Mouse (Mus musculus) intestine, embryonic 14.5 days (tissue): ENCODE measurements around the gene Ankrd33. TPM values are rescaled to one million over a fixed set of nuclear protein-coding genes. Genes with fewer than 3 reads are reported as not detected.

ENCODE experiments used
- ATAC-seq: fragments of 200-750 bp; cut with Nextera tagmentation; replicated peaks from 2 replicates; pipeline ENCODE4 v1.8.0; 2017; ENCODE audit warnings: low read depth, moderate number of reproducible peaks, moderate TSS enrichment, moderate library complexity; ENCODE audit not compliant: low FRiP score, low TSS enrichment
- DNase-seq: peaks from one replicate; pipeline ENCODE4 v3.0.0-alpha.2; 2018; ENCODE audit warnings: low spot score
- H3K27ac ChIP-seq: fragments of 300-500 bp; sonication (generic); 2 replicates; pipeline ENCODE4 v1.5.1; 2014; ENCODE audit warnings: low read depth, mild to moderate bottlenecking, control low read depth
- H3K27me3 ChIP-seq: fragments of 300-500 bp; sonication (generic); replicated peaks from 2 replicates; pipeline ENCODE4 v1.6.1; 2014; ENCODE audit warnings: low read length, control low read depth; ENCODE audit not compliant: control insufficient read depth, insufficient read depth
- H3K36me3 ChIP-seq: fragments of 300-500 bp; sonication (generic); 2 replicates; pipeline ENCODE4 v1.6.1; 2014; ENCODE audit warnings: low read length, control low read depth; ENCODE audit not compliant: control insufficient read depth, insufficient read depth
- H3K4me1 ChIP-seq: fragments of 300-500 bp; sonication (generic); replicated peaks from 2 replicates; pipeline ENCODE4 v1.6.1; 2014; ENCODE audit warnings: low read length, control low read depth, mixed read lengths; ENCODE audit not compliant: control insufficient read depth, insufficient read depth
- H3K4me2 ChIP-seq: fragments of 300-500 bp; sonication (generic); 2 replicates; pipeline ENCODE4 v1.6.1; 2014; ENCODE audit warnings: low read length
- H3K4me3 ChIP-seq: fragments of 300-500 bp; sonication (generic); 2 replicates; pipeline ENCODE4 v1.5.1; 2014; ENCODE audit warnings: low read depth, low read length, control low read depth, mixed read lengths
- H3K9ac ChIP-seq: fragments of 300-500 bp; sonication (generic); 2 replicates; pipeline ENCODE4 v1.6.1; 2014; ENCODE audit warnings: mild to moderate bottlenecking, low read length
- H3K9me3 ChIP-seq: fragments of 300-500 bp; sonication (generic); 2 replicates; pipeline ENCODE4 v1.6.1; 2016; ENCODE audit warnings: low read length, control low read depth; ENCODE audit not compliant: control insufficient read depth
- WGBS: fragments of 180-500 bp; shearing (Covaris S2); extraction: QIAGEN DNeasy Blood & Tissue Kit; methylation state at CpG from one replicate; pipeline ENCODE4 v1.1.7; 2014; 5-methylcytosine and 5-hydroxymethylcytosine counted together
- polyA plus RNA-seq: library from polyadenylated mRNA; unstranded; fragments of >200 nt; fragmentation: Nextera tagmentation; extraction: Ambion mirVana; gene quantifications from 2 replicates; pipeline ENCODE4 v1.2.1, GENCODE M21; 2014

The Ankrd33 gene
- polyA plus RNA-seq, 1 experiment from 2014 or later, result not detected

DNA sequence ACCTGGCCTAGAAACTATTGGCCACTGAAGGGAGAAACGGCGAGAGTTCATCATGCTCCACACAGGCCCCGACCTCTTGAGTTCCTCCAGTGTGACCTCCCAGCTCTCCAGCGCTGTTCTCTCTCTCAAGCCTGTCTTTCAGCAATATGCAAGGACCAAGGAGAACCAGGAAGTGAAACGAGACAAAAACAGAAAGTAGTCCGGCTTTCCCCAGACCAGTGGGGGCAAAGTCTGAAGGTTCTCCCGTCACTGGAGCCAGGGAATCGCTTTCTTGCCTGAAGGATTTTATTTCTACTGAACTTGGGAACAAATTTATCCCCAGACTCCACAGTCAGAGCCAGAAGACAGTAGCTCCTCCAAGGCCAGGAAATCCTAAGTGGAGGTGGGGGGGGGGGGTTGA, 29.2 kb downstream of the Ankrd33 start:
- Histone ChIP-seq H3K4me2 (peak overlapping the region; percentile 42), H3K36me3 (no peaks in the 10 kb centered on the region; the same call in 1 of the 2 replicates), H3K27me3 (no peaks in the 10 kb centered on the region), H3K9ac (no peak overlapping the region), H3K4me1 (peaks cover 58% of the 10 kb centered on the region), H3K27ac (peak overlapping the region; percentile 69), H3K9me3 (no peaks in the 10 kb centered on the region), H3K4me3 (no peak overlapping the region)
- WGBS, result 69% methylated on average over 8 of the region's 8 CpGs
- DNase-seq, result no peak
- ATAC-seq, result no peak

DNA sequence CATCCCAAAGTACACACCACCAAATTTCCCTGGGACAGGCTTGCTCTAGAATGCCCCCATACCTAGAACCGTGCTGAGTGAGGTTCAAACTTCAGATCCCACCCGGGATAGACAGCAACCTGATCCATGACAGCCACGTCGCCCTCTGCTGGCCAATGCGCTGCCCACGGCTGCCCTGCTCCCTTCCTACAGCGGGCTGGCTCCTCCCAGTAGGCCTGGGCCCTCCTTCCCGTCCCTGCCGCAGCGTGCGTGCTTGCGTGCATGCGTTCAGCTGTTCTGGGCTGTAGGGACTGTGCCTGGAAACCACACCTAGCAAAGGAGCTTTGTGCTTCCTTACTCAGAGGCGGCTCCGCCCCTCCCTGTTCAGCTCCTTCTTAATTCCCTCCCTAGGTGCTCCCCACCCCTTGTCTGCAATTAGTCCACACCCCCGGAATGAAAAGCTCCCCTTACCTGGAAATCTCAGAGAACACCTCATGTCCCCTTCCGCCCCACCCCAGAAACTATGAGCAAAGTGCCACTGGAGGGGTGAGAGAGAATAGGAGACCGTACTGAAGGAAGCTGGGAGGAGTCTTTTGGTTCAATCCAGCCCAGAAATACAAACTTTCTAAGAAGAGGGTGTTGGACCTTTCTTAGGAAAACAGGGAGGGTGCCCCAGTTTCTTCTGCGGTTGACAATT, 30.0 kb downstream of the Ankrd33 start:
- peak overlapping the region; percentile 42 for H3K4me2 ChIP-seq
- DNase-seq, result peak; percentile 96
- no peaks in the 10 kb centered on the region for H3K9me3 ChIP-seq
- peak overlapping the region; percentile 69 for H3K27ac ChIP-seq
- peaks cover 52% of the 10 kb centered on the region for H3K4me1 ChIP-seq
- peak overlapping the region; percentile 10; the same call in 1 of the 2 replicates for H3K4me3 ChIP-seq
- WGBS, result 10% methylated on average over 19 of the region's 19 CpGs
- no peaks in the 10 kb centered on the region; the same call in 1 of the 2 replicates for H3K36me3 ChIP-seq
- H3K9ac ChIP-seq, result peak overlapping the region; percentile 42; the same call in 1 of the 2 replicates
- no peaks in the 10 kb centered on the region for H3K27me3 ChIP-seq
- ATAC-seq, result peak; percentile 94

DNA sequence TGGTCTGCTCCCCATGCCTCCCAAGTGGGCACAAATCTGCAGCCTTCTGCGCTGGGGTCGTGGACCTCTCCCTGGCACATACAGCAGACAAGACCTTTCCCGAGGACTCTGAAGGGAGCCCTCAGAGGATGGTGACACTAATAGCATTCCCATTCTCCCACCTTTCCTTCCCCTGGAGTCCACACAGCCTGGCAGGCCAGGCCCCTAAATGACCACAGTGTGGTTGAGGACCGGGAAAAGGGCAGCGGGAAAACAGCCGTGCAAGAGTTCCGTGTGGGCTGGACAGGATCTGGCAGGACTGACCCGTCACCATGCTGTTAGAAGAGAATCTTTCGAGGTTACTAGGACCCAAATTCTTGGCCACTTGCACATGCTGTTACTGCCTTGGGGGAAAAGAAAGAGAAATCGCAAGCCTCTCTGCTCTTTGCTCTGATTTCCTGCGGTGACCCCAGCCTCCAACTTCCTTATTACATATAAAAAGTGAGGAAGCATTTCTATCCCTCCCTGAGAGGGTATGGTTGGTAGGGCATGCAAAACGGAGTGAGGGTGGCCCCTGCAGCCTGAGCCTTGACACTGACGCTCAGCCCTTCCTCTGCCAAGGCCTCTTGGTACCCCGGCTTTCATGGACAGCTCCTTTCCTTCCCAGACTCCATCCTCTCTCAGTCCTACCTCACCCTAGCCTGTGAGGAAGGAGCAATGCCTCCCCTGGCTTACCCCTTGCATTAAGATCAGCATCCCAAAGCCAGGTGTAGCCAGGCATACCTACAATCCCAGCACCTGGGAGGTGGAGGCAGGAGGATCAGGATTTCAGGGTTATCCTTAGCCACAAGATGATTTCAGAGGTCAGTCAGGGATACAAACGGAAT, 30.8 kb downstream of the Ankrd33 start:
- no peaks in the 10 kb centered on the region for H3K27me3 ChIP-seq
- peak overlapping the region; percentile 69 for H3K27ac ChIP-seq
- peak overlapping the region; percentile 42 for H3K4me2 ChIP-seq
- 64% methylated on average over 15 of the region's 15 CpGs for WGBS
- H3K9me3 ChIP-seq, result no peaks in the 10 kb centered on the region
- no peak overlapping the region for H3K4me3 ChIP-seq
- no peak overlapping the region for H3K9ac ChIP-seq
- H3K4me1 ChIP-seq, result peaks cover 48% of the 10 kb centered on the region
- no peak for ATAC-seq
- DNase-seq, result no peak
- no peaks in the 10 kb centered on the region; the same call in 1 of the 2 replicates for H3K36me3 ChIP-seq

DNA sequence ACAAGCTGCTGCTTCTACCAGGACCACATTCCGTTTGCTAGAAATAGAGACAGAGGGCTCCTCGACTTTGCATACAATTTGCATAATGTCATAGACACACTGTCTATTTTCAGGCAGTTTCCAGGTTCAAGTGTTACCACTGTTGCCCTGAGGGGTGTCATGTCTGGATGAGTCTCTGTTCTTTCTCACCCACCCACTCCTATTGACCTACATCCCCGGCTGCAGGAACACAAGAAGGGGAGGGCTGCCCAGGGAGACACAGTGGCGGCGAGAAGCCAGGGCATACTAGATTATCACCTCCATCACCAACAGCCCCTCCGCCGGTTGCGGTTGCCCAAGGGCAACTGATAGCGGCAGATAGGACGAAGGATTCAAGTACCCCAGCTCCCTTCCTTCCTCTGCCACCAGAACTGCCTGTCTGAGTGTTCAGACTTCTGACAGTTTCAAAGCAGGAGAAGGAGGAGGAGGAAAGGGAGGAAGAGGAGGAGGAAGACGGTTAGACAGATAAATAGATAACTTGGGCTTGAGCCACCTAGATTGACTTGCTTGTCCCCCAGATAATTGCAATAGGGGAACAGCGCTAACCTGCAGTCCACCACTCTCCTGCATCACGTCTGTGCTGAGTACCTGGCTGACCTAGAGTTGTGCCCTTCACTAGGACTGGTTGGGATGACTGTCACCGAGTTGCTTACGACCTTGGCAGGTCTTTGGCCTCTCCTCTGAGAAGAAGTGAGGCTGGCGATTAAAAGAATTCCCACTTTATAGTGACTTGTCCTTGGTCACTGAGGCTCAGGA, 31.8 kb downstream of the Ankrd33 start:
- 56% methylated on average over 16 of the region's 16 CpGs for WGBS
- ATAC-seq (no peak), DNase-seq (no peak)
- Histone ChIP-seq H3K9ac (0 out of 2 replicates have a peak overlapping the region, but pooled peaks have one; percentile 10), H3K27ac (peak overlapping the region; percentile 59; the same call in 1 of the 2 replicates), H3K27me3 (no peaks in the 10 kb centered on the region), H3K4me2 (0 out of 2 replicates have a peak overlapping the region, but pooled peaks have one; percentile 18), H3K4me1 (peaks cover 48% of the 10 kb centered on the region), H3K4me3 (no peak overlapping the region), H3K9me3 (no peaks in the 10 kb centered on the region), H3K36me3 (no peaks in the 10 kb centered on the region)

DNA sequence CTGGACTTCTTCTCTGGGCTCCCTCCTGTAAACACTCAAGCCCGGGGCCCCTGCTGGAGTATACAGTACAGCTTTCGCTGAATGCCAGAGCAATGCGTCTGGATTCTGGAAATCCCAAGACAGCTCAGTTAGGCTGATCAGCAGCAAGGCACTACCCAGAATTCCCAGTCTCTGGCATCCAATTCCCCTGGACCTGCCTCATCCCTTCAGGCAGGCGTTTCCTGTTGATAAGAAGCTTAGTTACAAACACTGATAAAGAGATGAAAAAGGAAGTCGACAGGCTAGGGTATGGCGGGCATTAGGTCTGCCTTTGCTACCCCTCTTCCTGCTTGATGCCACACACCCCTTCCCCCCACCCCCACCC, 32.3 kb downstream of the Ankrd33 start:
- peak overlapping the region; percentile 59 for H3K27ac ChIP-seq
- H3K27me3 ChIP-seq, result no peaks in the 10 kb centered on the region
- no peak for DNase-seq
- H3K9me3 ChIP-seq, result no peaks in the 10 kb centered on the region
- peak overlapping the region; percentile 18; the same call in 1 of the 2 replicates for H3K4me2 ChIP-seq
- H3K36me3 ChIP-seq, result no peaks in the 10 kb centered on the region
- ATAC-seq, result no peak
- WGBS, result 17% methylated on average over 6 of the region's 6 CpGs
- H3K4me3 ChIP-seq, result no peak overlapping the region
- 0 out of 2 replicates have a peak overlapping the region, but pooled peaks have one; percentile 10 for H3K9ac ChIP-seq
- peaks cover 48% of the 10 kb centered on the region for H3K4me1 ChIP-seq

DNA sequence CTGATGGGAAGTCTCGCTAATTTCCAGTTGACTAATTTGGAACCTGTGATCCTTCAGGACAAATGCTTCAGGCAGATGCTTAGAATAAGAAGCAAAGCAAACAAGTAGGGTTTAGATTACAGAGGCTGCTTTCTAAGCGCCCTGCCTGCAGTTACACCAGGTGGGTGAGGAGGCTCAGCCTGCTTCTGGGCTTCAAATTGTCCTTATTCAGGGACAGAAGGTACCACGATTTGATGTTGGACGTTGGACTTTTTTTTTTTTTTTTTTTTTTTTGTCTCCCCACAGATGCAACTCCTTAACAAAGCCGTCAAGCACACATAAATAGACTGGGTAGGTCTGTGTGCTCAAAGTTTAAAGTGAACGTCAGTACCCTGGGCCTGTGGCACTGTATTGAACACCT, 33.0 kb downstream of the Ankrd33 start:
- 57% methylated on average over 6 of the region's 6 CpGs for WGBS
- ATAC-seq (no peak), DNase-seq (no peak)
- Histone ChIP-seq H3K36me3 (no peaks in the 10 kb centered on the region), H3K27me3 (no peaks in the 10 kb centered on the region), H3K4me1 (peaks cover 42% of the 10 kb centered on the region), H3K4me2 (no peak overlapping the region), H3K9me3 (no peaks in the 10 kb centered on the region), H3K4me3 (no peak overlapping the region), H3K27ac (0 out of 2 replicates have a peak overlapping the region, but pooled peaks have one; percentile 59), H3K9ac (no peak overlapping the region)

DNA sequence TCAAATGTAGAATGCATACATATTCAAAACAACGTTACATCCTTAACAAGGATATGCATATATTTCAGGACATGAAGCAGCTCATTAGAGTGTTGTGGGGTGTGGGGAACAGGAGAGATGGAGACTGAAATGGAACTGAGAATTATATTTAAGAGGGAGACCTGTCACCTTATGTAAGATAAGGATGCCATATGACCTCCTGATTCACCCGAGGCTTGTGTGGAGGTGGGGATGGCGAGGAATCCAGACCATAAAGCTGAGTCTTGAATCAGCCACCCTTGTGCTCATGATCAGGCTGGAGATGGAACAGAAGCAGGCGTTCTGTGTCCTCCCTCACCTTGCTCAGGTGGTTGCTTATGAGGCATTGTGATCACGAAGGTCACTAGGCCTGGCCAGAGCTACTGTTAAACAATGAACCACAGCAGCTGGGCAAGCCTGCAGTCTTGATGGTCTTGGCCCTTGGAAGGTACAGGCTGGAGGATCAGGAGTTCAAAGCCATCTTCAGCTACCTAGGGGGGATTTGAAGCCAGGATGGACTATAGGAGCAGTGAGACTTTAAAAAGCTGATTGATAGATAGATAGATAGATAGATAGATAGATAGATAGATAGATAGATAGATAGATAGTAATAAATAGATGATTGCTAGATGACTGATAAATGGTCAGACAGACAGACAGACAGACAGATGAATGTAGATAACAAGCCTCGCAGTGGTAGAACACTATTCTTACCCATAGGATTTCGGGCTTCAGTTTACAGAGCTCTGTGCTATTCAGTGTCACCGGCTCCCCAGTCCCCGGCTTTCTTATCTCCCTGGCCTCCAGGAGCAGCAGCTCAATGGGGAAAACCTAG, 36.1 kb downstream of the Ankrd33 start:
- peaks cover 1% of the 10 kb centered on the region; the same call in 1 of the 2 replicates for H3K9me3 ChIP-seq
- H3K27ac ChIP-seq, result no peak overlapping the region
- WGBS, result 67% methylated on average over 9 of the region's 9 CpGs
- ATAC-seq, result no peak
- no peak overlapping the region for H3K4me2 ChIP-seq
- no peaks in the 10 kb centered on the region for H3K36me3 ChIP-seq
- no peak overlapping the region for H3K4me3 ChIP-seq
- peaks cover 15% of the 10 kb centered on the region for H3K4me1 ChIP-seq
- H3K9ac ChIP-seq, result no peak overlapping the region
- H3K27me3 ChIP-seq, result no peaks in the 10 kb centered on the region
- DNase-seq, result no peak
